Mouse (Mus musculus): ENCODE data around the gene E130208F15Rik. TPM values are rescaled to one million over a fixed set of nuclear protein-coding genes. Genes with fewer than 3 reads are reported as not detected.

Gene E130208F15Rik
- total and polyA plus RNA-seq, 2 experiments from 2014 or later, result 0.05 TPM; not detected in 1

- peak; percentile 65 for DNase-seq (ENCODE audit: low spot score)
- H3K27me3 ChIP-seq (ENCODE audit: insufficient read depth, low read length), result no peaks in the 10 kb centered on the region
Observed at GRCm38 (mm10) chr7:30289714-30290399, 31.7 kb upstream of the E130208F15Rik start.

DNA sequence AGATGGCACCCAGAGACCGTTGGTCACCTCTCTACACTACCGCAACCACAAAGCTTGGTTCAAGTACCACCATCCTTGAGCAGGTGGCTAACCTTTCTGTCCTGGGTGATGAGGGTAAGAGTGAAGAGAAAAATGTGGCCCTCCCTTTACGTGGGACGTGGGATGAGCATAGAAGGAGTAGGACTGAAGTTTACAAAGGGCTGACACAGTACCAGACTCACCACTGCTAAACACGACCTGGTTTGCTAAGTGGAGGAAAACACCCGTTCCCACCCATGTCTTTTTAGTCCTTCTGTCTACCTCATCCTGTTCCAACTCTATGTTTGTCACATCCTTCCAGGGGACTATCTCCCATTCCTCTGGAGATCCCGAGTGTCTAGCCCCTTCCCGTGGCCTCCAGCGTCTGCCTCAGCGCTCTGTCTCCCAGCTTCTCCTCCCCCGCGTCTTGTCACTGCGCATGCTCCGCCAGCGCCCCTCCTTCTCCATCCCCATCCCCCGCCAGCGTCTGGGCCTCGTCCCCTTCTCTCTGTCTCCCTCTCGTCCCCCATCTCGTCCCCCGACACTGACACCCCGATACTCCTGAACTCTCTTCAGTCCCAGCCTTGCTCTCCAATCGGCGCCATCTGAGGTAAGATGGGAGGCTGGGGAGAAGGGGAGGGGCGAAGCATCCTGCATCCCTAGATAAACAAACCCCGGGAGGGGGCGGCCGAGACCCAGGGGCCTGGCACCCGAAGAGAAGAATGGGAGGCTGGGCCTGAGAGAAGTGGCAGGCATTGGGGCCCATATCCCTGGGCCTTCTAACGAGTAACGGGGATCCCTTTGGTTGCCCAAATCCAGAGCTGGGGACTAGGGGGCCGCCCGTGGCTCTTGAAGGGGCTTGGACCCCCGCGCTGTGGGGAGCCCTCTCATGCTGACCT lies 30.1 kb upstream of the E130208F15Rik start, which contains the start of gene Clip3:
TSS of gene Clip3 (plus strand) at position 514 of the 917 bp plus-strand sequence.
- peaks cover 13% of the 10 kb centered on the region for H3K36me3 ChIP-seq (ENCODE audit: insufficient read depth, low read length)
- peak within 1 kb of the TSS; percentile 85 for H3K27ac ChIP-seq (ENCODE audit: low read depth, low read length)
- ATAC-seq (ENCODE audit: low FRiP score), result peak; percentile 81
- WGBS, result 6% methylated on average over 34 of the region's 35 CpGs
- peak within 1 kb of the TSS; percentile 87 for H3K4me2 ChIP-seq (ENCODE audit: low read depth, low read length, poor library complexity, severe bottlenecking)
- no peaks in the 10 kb centered on the region for H3K9me3 ChIP-seq (ENCODE audit: low read length)
- DNase-seq (ENCODE audit: low spot score), result peak; percentile 91
- peak; percentile 33 for TF ChIP-seq CTCF (IDR thresholded peaks at IDR 0.05)
- H3K27me3 ChIP-seq (ENCODE audit: insufficient read depth, low read length), result no peaks in the 10 kb centered on the region
- peaks cover 11% of the 10 kb centered on the region; the same call in 1 of the 2 replicates for H3K4me1 ChIP-seq (ENCODE audit: insufficient read depth, low read length)
- H3K9ac ChIP-seq (replicated peaks; ENCODE audit: low read length, poor library complexity, severe bottlenecking), result peak within 1 kb of the TSS; percentile 76
- H3K4me3 ChIP-seq (ENCODE audit: low read depth, low read length), result peak within 1 kb of the TSS; percentile 66

More at GRCm38 (mm10) chr7:30289714-30290399, 31.7 kb upstream of the E130208F15Rik start:
- Histone ChIP-seq H3K36me3 (ENCODE audit: insufficient read depth, low read length) (peaks cover 4% of the 10 kb centered on the region; the same call in 1 of the 2 replicates), H3K4me1 (ENCODE audit: insufficient read depth, low read length) (peaks cover 11% of the 10 kb centered on the region; the same call in 1 of the 2 replicates), H3K9me3 (ENCODE audit: low read length) (no peaks in the 10 kb centered on the region), H3K4me3 (ENCODE audit: low read depth, low read length) (no peak overlapping the region), H3K4me2 (ENCODE audit: low read depth, low read length, poor library complexity, severe bottlenecking) (no peak overlapping the region), H3K27ac (ENCODE audit: low read depth, low read length) (no peak overlapping the region), H3K9ac (replicated peaks; ENCODE audit: low read length, poor library complexity, severe bottlenecking) (no peak overlapping the region; the same call in 1 of the 2 replicates)
- TF ChIP-seq CTCF (IDR thresholded peaks at IDR 0.05), result peak; percentile 12; the same call in 1 of the 2 replicates
- 0 out of 2 replicates have a peak, but pooled peaks have one; percentile 15 for ATAC-seq (ENCODE audit: low FRiP score)
- 52% methylated on average over 10 of the region's 10 CpGs for WGBS

DNA sequence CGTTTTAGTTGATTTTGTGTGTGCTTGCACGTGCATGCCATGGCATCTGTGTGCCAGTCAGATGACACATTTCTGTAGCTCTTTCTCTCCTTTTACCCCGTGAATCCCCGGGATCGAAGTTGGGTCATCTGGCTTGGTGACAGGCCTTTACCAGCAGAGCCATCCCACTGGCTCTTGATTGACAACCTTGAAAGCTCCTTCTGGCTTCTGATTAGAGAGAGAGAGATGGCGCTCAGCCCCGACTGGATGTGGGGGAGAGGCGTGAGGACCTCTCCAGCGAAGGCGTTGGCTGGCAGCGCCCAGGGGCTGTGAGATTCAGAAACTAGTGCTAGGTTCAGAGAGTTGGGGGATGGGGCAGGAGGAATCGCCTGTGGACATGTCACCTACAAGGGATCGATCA lies 27.7 kb upstream of the E130208F15Rik start:
- Histone ChIP-seq H3K36me3 (ENCODE audit: insufficient read depth, low read length) (peaks cover 35% of the 10 kb centered on the region), H3K4me2 (ENCODE audit: low read depth, low read length, poor library complexity, severe bottlenecking) (no peak overlapping the region), H3K4me1 (ENCODE audit: insufficient read depth, low read length) (peaks cover 11% of the 10 kb centered on the region; the same call in 1 of the 2 replicates), H3K4me3 (ENCODE audit: low read depth, low read length) (no peak overlapping the region), H3K27ac (ENCODE audit: low read depth, low read length) (no peak overlapping the region), H3K9ac (replicated peaks; ENCODE audit: low read length, poor library complexity, severe bottlenecking) (no peak overlapping the region), H3K27me3 (ENCODE audit: insufficient read depth, low read length) (no peaks in the 10 kb centered on the region), H3K9me3 (ENCODE audit: low read length) (no peaks in the 10 kb centered on the region)
- 59% methylated on average over 13 of the region's 13 CpGs for WGBS
- no peak for ATAC-seq (ENCODE audit: low FRiP score)
- no peak for TF ChIP-seq CTCF (IDR thresholded peaks at IDR 0.05)
- peak; percentile 27 for DNase-seq (ENCODE audit: low spot score)

DNA sequence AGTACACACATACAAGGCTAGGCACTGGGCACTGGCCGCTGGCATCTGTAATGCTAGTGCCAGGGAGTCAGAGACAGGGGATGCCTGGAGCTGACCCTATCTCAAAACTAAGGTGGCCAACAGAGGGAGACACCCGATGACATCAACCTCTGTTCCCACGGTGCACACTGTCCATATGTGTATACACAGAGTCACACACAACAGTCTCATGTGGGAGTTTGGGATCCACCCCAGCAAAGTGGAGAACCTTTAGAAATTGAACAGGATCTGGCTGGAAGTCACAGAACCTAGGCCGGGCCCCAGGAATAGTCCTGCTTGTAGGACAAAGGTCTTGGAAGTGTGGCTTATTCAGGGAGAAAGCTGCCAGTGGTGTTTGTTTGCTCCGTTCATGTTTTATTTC lies 27.2 kb upstream of the E130208F15Rik start:
- H3K27me3 ChIP-seq (ENCODE audit: insufficient read depth, low read length), result no peaks in the 10 kb centered on the region
- H3K9ac ChIP-seq (replicated peaks; ENCODE audit: low read length, poor library complexity, severe bottlenecking), result 0 out of 2 replicates have a peak overlapping the region, but pooled peaks have one; percentile 19
- H3K4me3 ChIP-seq (ENCODE audit: low read depth, low read length), result no peak overlapping the region
- no peak for TF ChIP-seq CTCF (IDR thresholded peaks at IDR 0.05)
- H3K27ac ChIP-seq (ENCODE audit: low read depth, low read length), result no peak overlapping the region
- peaks cover 40% of the 10 kb centered on the region for H3K36me3 ChIP-seq (ENCODE audit: insufficient read depth, low read length)
- ATAC-seq (ENCODE audit: low FRiP score) (no peak), DNase-seq (ENCODE audit: low spot score) (no peak)
- WGBS, result 88% methylated on average over 5 of the region's 5 CpGs
- no peak overlapping the region for H3K4me2 ChIP-seq (ENCODE audit: low read depth, low read length, poor library complexity, severe bottlenecking)
- no peaks in the 10 kb centered on the region for H3K9me3 ChIP-seq (ENCODE audit: low read length)
- H3K4me1 ChIP-seq (ENCODE audit: insufficient read depth, low read length), result peaks cover 11% of the 10 kb centered on the region; the same call in 1 of the 2 replicates

- H3K9me3 ChIP-seq (ENCODE audit: low read length), result no peaks in the 10 kb centered on the region
- TF ChIP-seq CTCF (IDR thresholded peaks at IDR 0.05), result no peak
- 77% methylated on average over 10 of the region's 10 CpGs for WGBS
- no peak overlapping the region for H3K9ac ChIP-seq (replicated peaks; ENCODE audit: low read length, poor library complexity, severe bottlenecking)
- H3K27ac ChIP-seq (ENCODE audit: low read depth, low read length), result no peak overlapping the region
- H3K4me1 ChIP-seq (ENCODE audit: insufficient read depth, low read length), result peaks cover 11% of the 10 kb centered on the region; the same call in 1 of the 2 replicates
- H3K4me3 ChIP-seq (ENCODE audit: low read depth, low read length), result no peak overlapping the region
- DNase-seq (ENCODE audit: low spot score) (peak; percentile 47), ATAC-seq (ENCODE audit: low FRiP score) (no peak)
- H3K36me3 ChIP-seq (ENCODE audit: insufficient read depth, low read length), result peaks cover 47% of the 10 kb centered on the region
- no peak overlapping the region for H3K4me2 ChIP-seq (ENCODE audit: low read depth, low read length, poor library complexity, severe bottlenecking)
- H3K27me3 ChIP-seq (ENCODE audit: insufficient read depth, low read length), result no peaks in the 10 kb centered on the region
Observed at GRCm38 (mm10) chr7:30295103-30295502, 26.4 kb upstream of the E130208F15Rik start.
